Mouse (Mus musculus) C2C12 (cell line): ENCODE results near the gene A830005F24Rik. TPM values are rescaled to one million over a fixed set of nuclear protein-coding genes. Genes with fewer than 3 reads are reported as not detected.

ENCODE experiments used
- H3K27me3 ChIP-seq: one replicate; pipeline ENCODE4 v1.6.1; 2011; ENCODE audit not compliant: control insufficient read depth, insufficient read depth, insufficient read length
- H3K36me3 ChIP-seq: one replicate; pipeline ENCODE4 v1.6.1; 2011; ENCODE audit not compliant: control insufficient read depth, insufficient read depth
- H3K4me3 ChIP-seq: one replicate; pipeline ENCODE4 v1.5.1; 2011; ENCODE audit warnings: mild to moderate bottlenecking, control low read depth; ENCODE audit not compliant: poor library complexity, insufficient read depth, severe bottlenecking
- H3K79me2 ChIP-seq: one replicate; pipeline ENCODE4 v1.6.1; 2011; ENCODE audit not compliant: control insufficient read depth, insufficient read depth
- H3K79me3 ChIP-seq: one replicate; pipeline ENCODE4 v1.6.1; 2011; ENCODE audit warnings: low read depth, control low read depth
- H3ac ChIP-seq: one replicate; pipeline ENCODE3; 2011; ENCODE audit warnings: low read depth; ENCODE audit not compliant: control insufficient read depth, insufficient read length
- CEBPB ChIP-seq: IDR thresholded peaks from one replicate; pipeline ENCODE4 v1.6.1; 2011; ENCODE audit warnings: low read depth, mild to moderate bottlenecking, control low read depth, moderate library complexity
- CTCF ChIP-seq: IDR thresholded peaks from one replicate; pipeline ENCODE4 v1.5.1; 2011; ENCODE audit not compliant: control insufficient read depth, insufficient read depth, insufficient read length
- FOSL1 ChIP-seq: IDR thresholded peaks from one replicate; pipeline ENCODE4 v1.8.0; 2011; ENCODE audit warnings: mild to moderate bottlenecking, low read length; ENCODE audit not compliant: poor library complexity, insufficient read depth, severe bottlenecking
- MAX ChIP-seq: IDR thresholded peaks from one replicate; pipeline ENCODE4 v1.6.1; 2011; ENCODE audit warnings: mild to moderate bottlenecking, control low read depth
- MYOD1 ChIP-seq: IDR thresholded peaks from one replicate; pipeline ENCODE4 v1.6.1; 2011; ENCODE audit warnings: low read depth; ENCODE audit not compliant: control insufficient read depth, insufficient read length
- MYOG ChIP-seq: IDR thresholded peaks from one replicate; pipeline ENCODE4 v1.6.1; 2011; ENCODE audit not compliant: control insufficient read depth, insufficient read length; ENCODE audit errors: extremely low read depth
- USF1 ChIP-seq: IDR thresholded peaks from one replicate; pipeline ENCODE4 v1.6.1; 2011; ENCODE audit warnings: low read depth, mild to moderate bottlenecking, control low read depth, moderate library complexity
- polyA plus RNA-seq: library from polyadenylated mRNA; unstranded; fragments of >200 nt; fragmentation: generic; extraction: Trizol; gene quantifications from one replicate; pipeline ENCODE4 v1.2.1, GENCODE M21; 2012; ENCODE audit warnings: missing spikeins

The A830005F24Rik gene
- polyA plus RNA-seq, 1 experiment: 0.33 TPM

DNA sequence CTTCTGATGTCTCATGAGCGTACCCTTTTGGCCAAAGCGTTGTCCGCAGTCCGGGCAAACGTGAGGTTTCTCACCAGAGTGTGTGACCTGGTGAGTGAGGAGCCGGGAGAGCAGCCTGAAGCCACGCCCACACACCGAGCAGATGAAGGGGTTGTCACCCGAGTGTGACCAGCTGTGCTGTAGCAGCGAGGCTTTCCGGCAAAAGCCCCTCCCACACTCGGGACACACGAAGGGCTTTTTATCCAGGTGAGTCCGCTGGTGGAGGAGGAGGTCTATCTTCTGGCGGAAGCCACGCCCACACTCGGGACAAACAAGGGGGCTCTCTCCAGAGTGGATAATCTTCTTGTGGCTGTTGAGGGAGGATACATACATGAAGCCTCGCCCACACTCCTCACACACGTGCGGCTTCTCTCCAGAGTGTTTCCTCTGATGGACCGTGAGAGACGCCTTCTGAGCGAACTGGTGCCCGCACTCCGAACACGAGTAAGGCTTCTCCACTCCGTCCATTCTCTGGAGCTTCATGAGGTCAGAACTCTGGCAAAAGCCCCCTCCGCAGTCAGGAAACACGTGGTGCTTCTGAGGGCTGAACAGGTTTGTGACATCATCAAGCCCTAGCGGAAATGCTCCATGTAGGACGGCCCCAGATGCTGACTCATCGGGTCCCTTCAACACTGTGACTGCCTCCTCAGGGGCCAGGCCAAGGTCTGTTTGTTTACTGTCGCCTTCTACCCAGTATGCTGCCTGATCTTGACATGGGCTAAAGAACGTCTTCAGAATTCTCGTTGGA lies 22.8 kb upstream of the A830005F24Rik start:
- Histone ChIP-seq H3K79me2 (no peaks in the 10 kb centered on the region), H3K36me3 (peaks cover 18% of the 10 kb centered on the region), H3K27me3 (no peaks in the 10 kb centered on the region), H3K79me3 (no peaks in the 10 kb centered on the region), H3K4me3 (no peak overlapping the region), H3ac (no peak overlapping the region)
- no peak for TF ChIP-seq MAX
- no peak for TF ChIP-seq USF1

DNA sequence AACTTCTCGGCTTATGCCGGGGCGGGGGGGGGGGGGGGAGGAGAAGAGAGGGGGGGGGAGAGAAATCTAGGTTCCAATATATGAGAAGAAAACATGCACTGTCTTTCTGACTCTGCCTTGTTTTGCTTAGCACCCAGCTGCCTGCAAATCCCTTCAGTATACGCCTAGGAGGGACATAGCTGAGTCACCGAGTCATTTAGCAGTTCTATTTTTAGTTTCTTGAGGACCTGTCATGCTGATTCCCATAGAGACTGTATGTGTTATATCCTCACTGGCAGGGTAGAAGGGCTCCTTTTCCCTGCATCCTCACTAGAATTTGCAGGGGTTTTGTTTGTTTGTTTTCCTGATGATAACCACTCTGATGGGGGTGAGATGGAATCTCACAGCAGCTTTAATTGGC lies 20.2 kb upstream of the A830005F24Rik start:
- no peak for TF ChIP-seq USF1
- TF ChIP-seq CTCF: no peak
- no peak for TF ChIP-seq FOSL1
- no peak for TF ChIP-seq MAX
- no peak for TF ChIP-seq MYOD1
- no peak for TF ChIP-seq MYOG
- no peak for TF ChIP-seq CEBPB
- Histone ChIP-seq H3K4me3 (no peak overlapping the region), H3K36me3 (peaks cover 22% of the 10 kb centered on the region), H3K27me3 (no peaks in the 10 kb centered on the region), H3K79me3 (no peaks in the 10 kb centered on the region), H3K79me2 (no peaks in the 10 kb centered on the region), H3ac (no peak overlapping the region)

DNA sequence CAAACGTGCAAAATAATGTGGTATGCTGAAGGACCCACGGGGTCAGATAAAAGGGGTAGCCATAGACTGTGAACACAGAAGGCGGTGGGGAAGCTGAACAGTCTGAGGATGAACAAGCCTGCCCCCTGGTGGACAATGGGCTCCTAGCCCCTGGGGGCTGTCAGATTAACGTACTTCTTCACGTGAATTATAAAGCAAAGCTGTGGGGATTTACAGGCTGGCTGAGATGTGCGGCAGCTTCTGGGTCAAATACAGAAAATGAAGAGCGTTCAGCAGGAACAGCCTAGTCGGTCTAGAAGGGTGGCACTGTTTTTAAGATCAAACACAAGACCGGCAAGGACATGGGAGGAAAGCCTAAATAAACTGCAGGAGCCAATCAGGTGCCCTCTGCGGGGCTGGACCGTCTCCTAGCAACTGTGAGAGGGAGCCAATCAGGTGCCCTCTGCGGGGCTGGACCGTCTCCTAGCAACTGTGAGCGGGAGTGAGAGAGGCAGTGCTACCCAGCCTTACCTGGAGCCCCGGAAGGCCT lies 15.6 kb upstream of the A830005F24Rik start:
- Histone ChIP-seq H3K4me3 (no peak overlapping the region), H3K27me3 (no peaks in the 10 kb centered on the region), H3K36me3 (peaks cover 9% of the 10 kb centered on the region), H3ac (no peak overlapping the region), H3K79me2 (no peaks in the 10 kb centered on the region), H3K79me3 (no peaks in the 10 kb centered on the region)
- TF ChIP-seq CTCF (peak; percentile 1), MAX (no peak)

DNA sequence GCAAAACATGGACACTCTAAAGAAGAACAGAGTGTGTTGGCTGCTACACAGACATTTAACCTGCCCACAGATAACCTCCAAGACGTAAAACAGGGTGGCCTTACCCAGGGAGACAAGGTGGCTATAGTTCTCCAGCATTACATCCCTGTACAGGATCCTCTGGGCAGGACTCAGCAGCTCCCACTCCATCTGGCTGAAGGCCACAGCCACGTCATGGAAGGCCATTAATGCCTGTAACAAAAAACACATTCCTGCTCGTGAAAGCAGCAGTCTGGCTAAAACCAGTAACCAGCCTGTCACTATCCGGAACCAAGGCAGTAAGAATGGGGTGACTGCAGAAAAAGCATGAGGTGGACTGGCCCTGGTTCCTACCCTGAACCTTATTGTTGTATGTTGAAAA lies 14.7 kb upstream of the A830005F24Rik start:
- H3K36me3 ChIP-seq: peaks cover 9% of the 10 kb centered on the region
- H3K27me3 ChIP-seq: no peaks in the 10 kb centered on the region
- no peak overlapping the region for H3ac ChIP-seq
- no peaks in the 10 kb centered on the region for H3K79me2 ChIP-seq
- no peak overlapping the region for H3K4me3 ChIP-seq
- no peaks in the 10 kb centered on the region for H3K79me3 ChIP-seq
- no peak for TF ChIP-seq FOSL1
- no peak for TF ChIP-seq CEBPB
- no peak for TF ChIP-seq MAX
- no peak for TF ChIP-seq MYOG
- TF ChIP-seq MYOD1: no peak
- TF ChIP-seq CTCF: no peak
- TF ChIP-seq USF1: no peak

DNA sequence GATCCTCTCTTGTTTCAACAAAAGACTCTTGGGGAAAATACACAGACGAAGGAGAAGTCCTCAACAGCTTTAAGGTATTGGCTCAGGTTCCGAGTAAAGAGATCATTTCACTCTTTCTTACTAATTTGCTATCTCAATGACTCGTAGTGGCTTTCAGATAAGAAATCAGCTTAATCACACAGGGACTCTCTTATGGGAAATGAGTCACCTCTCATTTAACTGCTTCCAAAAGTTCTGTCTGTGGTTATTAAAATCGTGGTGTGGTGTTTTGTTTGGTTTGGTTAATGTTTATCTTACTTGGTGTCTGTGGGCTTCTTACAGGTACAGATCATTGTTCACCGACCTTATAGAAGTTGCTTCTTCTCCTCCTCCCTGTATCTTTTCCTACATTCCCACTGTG lies 10.9 kb upstream of the A830005F24Rik start:
- no peaks in the 10 kb centered on the region for H3K27me3 ChIP-seq
- TF ChIP-seq MAX (no peak), FOSL1 (peak; percentile 36)
- H3K36me3 ChIP-seq: peaks cover 18% of the 10 kb centered on the region
- no peaks in the 10 kb centered on the region for H3K79me3 ChIP-seq
- peaks cover 5% of the 10 kb centered on the region for H3K79me2 ChIP-seq
- H3ac ChIP-seq: no peak overlapping the region
- H3K4me3 ChIP-seq: no peak overlapping the region

DNA sequence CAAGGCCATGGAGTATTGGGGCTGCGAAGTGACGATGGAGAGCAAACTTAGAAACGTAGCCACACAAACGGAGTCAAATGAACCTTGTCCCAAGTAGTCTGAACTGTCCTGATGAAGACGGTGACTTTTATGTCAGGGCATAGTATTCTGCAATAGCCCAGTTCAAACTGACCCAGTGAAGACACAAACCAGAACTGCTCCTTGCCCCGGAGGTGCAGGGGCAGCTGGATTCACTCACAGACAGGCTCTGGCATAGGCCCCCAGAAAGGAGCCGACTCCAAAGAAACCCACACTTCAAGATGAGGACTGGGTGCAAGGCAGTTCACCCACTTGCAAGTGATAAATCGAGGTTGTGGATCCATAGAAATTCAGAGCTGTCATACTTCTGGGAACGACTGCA lies 4.7 kb upstream of the A830005F24Rik start:
- Histone ChIP-seq H3K79me2 (peaks cover 18% of the 10 kb centered on the region), H3K79me3 (peaks cover 1% of the 10 kb centered on the region), H3K4me3 (no peak overlapping the region), H3K36me3 (peaks cover 11% of the 10 kb centered on the region), H3K27me3 (no peaks in the 10 kb centered on the region), H3ac (no peak overlapping the region)
- TF ChIP-seq FOSL1 (no peak), CTCF (no peak), MYOD1 (no peak), CEBPB (no peak), MYOG (no peak), USF1 (no peak), MAX (no peak)
